Mouse (Mus musculus) kidney, postnatal 14 days (tissue): ENCODE data around the gene Det1.

Experiments
- DNase-seq: peaks from one replicate; pipeline ENCODE4 v3.0.0; 2022; ENCODE audit warnings: mixed read lengths

Gene Det1

DNA sequence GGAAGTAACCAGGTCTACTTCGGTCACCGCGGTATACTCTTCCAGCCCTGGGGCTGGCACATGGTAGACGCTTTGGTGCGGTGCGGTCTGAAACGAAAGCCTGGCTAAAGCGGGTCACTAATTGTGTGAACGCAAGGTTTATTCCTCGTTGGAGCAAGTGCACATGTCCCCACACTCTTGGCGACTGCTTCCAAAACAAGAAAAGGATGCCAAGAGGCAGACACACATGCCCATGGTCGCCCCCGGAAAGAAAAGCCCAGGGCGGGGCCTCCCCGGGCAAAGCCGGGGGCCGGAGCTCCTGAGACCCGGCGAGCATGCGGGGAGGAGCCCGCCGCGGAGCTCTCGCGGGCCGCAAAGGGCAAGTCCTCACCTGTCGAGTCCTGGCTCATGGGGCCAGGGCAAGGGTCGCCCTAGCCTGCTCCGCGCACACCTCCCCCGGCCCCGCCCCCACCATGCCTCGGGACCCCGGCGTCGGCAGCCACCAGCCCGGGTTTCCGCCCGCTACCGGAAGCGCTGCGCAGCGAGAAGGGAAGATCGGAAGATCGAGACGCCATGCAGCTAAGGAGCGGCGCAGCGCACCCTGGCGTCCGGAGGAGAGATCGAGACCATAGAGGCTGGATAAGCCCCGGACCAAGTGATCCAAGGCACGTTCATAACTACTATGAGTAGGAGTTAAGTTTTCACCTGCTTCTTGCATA lies at the start of gene Det1:
Gene Det1, minus strand, starts transcription at position 527 of the 698 bp plus-strand sequence.
- peak; percentile 94 for DNase-seq

DNA sequence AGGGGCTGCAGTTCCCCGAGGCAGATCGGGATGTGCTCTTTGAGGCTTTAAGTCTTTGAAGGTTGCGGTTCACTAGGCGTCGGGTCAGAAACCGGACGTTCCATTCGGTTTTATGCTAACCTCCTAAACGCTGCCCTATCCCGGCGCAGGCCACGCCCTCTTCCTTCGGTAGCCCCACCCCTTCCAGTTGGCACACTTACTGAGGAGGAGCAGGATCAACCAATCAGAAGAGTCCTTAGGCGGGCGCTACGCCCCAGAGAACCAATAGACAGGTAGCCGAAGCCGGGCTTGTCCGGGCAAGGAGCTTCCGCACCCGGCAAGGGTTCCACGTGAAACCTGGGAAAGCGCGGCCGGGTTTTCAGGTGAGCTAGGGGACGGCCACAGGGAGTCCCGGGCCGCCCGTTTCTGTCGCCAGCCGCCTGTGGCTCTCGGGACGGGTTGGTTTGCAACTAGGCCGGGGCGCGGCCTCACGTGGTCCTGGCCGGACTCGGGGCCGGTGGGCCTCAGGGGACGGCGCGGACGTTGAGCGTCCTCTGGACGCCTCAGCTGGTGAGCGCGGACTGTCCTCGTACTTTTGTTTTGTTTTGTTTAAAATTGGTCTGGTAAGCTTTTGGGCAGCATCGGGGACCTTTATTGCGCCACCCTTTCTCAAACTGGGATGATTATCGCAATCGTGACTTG lies 48.7 kb upstream of the Det1 start, which contains the start of gene Aen:
Gene Aen, plus strand, starts transcription at position 202 of the 681 bp plus-strand sequence.
- DNase-seq: peak; percentile 99

DNA sequence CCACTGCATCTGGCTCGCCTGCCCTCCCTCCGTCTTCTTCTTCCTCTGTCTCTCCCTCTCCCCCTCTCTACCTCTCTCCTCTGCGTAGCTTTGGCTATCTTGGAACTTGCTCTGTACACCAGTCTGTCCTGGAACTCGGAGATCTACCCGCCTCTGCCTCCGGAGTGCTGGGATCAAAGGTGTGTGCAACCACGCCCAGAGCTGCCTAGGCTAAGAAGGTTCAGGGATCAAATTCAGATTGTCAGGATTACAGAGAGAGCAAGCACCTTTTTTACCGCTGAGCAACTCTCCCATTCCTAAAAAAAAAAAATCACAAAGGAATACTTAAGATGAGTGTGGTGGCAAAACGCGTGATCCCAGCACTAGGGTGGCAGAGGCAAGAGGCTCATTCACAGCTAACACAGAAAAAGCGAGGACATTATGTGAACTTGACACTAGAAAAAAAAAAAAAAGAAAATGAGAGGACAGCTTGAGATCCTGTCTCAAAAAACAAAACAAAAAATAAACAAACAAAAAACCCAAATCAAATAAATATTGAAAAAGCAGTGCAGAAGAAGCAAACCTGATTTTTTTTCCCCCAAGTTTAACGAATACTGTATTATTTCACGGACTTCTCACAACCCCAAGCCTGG lies 48.1 kb upstream of the Det1 start:
- DNase-seq: no peak

DNA sequence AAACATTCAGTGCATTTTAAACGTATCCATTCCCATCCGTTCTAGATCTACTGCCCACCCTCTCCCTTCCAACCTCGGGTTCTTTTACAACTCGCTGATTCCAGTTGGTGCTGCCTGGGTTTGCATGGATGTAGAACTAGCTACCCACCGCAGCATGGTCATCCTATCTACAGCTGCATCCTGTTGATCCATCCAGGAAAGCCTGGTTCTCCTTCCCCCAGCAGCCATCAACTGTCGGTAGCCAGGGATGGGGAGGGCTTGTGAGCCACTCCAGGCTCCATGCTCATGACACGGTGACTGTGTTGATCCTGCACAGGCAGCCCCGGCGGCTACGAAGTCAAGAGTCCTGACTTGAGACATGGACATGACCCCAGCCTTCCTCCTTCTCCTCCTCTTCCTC lies 46.9 kb upstream of the Det1 start:
- DNase-seq: no peak

DNA sequence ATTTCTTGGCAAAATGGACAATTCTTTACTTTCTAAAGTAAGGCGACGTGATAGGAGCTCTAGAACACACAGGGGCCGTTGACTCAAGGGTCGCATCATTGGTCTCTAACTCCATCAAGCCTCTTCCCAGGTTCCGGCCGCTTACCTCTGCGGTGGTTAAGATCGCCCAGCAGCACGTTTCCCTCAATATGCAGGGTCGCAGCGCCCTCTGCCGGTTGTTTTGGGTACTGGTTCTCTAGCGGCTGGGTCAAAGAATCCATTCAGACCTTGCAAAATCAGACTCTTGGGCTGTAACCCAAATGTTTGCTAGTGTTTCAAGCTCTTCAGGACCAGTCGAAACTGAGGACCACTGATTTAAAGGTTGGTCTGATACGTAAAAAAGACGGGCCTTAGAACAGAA lies 43.6 kb upstream of the Det1 start:
- peak; percentile 85 for DNase-seq

DNA sequence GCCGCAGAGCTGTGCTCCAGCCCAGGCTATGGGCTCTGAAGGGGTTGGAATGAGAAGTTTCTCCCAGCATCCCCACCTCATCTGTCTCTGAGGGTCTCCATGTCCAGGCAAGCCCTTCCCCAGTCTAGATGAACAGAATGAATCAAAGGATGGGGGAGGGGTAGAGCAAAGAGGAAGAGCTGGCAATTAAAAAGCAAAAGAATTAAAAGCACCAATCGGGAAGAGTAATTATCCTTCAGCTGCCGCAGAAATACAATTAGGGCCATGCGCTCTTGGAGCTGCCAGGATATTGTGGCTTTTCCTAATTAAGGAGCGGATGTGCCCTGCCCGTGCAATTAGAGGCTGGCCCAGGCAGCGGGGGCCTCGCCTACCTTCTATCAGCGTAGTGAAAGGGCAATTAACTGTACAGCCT lies 40.4 kb upstream of the Det1 start:
- DNase-seq: no peak

DNA sequence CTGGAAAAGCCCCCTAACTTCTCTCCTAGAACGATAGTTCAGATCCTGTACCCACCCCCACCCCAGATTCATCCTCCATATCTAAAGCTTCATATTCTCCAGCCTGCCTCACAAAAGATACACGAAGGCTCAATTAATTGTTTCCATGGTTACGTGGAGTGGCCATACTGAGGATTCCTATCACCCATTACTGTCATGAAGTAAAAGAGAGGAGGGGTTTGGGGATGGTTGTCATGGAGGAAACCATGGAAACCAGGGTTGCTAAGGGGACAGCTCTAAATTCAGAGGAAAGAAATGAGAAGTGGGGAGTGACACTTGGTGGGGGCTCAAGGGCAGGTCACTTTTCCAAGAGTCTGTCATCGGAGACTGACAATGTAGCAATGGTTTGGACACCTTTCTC lies 39.4 kb upstream of the Det1 start:
- DNase-seq: no peak

DNA sequence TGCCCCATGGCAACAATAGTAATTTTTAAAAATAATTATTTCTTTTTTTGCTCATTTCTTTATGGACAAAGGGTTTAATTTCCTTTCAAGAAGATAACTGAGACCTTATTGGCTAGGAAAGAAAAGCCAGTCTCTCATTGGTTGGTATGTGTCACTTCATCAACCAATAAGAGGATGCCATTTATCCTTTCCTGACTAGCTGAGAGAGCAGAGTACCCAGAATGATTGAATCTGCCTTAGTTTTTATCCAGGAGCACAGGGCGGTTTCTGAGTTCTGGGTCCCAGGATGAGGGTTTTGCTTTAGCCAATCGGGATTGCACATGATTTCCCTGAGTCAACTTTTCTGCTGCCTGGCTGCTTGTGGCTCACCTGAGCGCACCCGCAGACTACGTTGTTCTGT lies 38.3 kb upstream of the Det1 start:
- no peak for DNase-seq

DNA sequence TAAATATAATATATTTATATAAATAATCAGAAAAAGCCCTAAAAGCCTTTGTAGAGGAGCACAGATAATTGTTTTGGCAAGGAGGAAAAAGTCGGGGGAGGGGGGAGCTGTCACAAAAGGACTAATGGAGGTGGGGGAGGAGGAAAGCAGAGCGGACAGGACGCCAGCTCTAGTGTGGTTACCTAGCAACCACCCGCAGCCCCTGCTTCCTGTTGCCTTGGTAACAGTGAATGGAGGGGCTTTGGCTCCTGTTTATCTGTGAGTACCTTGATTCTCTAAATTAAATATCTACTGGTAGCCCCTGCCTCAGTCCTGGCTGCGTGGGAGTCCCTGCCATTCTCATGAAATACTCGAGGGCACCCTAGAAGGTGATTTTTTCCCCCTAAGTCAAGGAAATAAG lies 37.1 kb upstream of the Det1 start:
- DNase-seq: no peak

DNA sequence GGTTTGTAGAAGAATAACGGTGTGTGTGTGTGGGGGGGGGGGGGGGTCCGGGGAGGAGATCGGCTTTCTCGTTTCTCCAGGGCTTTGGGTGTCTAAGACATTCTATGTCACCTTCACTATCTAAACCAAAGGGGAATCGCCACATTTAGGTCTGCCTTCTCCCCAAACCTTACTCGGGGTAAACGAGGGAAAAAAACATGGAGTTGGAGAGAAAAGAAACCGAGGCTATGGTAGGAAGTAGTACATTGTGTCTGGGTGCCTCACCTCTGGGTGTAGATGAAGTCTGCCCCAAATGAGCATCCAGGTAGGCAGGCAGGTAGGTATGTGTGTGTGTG lies 36.6 kb upstream of the Det1 start:
- DNase-seq: no peak

DNA sequence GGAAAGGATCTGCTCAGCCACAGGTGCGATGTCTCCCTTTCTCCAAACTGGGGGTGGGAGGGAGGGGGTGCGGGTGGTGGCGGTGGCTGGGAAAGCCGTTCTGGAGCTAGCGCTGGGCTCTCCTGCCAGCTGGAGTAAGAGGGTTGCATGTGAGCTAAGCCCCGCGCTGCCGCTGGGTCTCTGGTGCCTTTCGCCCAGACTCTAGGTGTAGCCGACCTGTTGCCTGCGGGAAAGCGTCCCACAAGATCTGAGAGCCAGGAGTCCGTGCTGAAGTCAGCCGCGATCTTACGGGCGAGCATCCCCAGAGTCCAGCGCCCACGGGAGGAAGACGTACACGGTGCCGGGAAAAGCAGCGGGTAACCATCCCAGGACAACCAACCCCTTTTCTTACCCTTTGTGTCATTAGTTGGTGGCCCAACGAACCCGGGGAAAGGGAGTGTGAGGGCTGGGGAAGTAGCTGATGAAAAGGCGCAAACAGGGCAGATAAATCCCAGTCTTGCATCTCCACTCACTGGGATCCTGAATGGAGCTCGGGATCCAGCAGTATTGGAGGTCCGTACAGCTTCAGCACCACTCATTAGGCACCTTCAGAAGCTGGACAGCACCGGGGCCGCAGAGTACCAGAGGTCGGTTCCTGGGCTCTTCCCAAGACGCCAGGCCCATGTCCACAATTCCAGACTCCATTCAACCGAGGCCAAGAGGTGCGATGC lies 36.1 kb upstream of the Det1 start:
- DNase-seq: no peak

DNA sequence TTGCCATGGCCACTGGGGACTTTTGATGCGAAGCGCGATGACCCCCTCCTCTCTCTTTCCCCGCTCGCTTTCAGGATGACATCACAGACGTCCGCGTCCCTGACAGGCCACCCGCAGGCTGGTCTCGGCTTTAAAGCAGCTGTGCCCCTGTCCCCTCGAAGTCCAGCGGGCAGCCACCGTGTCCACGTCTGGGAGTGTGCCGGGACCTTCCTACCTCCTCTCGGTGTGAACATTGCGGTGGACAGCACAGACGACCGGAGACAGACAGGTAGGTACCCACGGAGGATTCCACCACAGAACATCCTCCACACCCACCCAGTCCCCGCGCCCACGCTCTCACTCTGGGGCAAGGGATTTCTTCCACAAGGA lies 35.4 kb upstream of the Det1 start:
- DNase-seq: no peak

DNA sequence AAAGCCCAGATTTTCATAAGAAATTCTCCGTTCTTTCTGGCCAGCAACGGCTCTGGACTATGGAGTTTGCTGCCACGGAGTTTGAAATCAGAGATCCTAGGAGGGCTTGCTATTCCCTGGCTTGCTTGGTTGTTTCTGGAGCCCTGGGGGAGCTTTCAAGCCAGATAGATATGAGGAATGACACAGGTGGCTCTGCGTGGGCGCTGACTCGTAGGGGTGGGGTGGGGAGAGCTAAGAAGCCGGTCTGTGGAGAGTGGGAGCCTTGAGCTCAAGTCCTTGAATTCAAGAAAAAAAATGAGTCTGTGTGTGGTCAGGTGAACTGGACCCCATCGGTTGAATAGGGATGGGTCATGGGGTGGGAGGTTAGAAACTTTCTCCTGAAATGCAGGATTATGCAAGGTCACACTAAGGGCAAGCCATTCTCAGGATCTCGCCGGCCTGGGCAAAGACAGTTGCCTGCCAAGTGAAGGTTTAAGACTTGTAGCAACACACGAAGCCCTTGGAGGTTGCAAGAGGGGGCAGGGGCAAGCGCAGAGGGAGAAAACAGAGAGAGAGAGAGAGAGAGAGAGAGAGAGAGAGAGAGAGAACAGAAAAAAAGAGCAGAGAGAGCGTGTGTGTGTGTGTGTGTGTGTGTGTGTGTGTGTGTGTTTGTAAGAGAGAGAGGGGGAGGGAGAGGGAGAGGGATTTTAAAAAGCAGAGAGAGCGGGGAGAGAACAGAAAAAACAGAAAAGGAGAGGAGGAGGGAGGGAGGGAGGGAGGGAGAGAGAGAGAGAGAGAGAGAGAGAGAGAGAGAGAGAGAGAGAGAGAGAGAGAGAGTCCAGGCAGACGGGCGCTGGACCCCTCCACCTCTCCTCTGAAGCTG lies 34.8 kb upstream of the Det1 start:
- no peak for DNase-seq

DNA sequence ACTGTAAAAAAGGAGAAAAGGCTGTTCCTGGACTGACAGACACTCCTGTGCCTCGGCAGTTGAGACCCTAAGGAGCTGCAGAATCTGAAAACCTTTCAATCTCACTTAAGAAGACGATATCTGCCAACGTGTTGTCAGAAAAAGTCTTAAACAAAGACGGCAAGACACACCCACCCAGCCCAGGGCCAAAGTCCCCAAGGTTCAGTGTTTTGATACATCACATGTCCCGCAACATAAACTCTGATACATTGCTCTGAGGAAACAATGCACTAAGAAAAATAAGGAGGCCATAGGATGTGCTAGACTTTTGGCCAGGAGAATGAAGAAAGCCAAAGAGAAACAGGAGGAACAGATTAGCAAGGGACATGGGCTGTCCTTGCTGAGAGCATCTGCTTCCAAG lies 25.8 kb upstream of the Det1 start:
- no peak for DNase-seq

DNA sequence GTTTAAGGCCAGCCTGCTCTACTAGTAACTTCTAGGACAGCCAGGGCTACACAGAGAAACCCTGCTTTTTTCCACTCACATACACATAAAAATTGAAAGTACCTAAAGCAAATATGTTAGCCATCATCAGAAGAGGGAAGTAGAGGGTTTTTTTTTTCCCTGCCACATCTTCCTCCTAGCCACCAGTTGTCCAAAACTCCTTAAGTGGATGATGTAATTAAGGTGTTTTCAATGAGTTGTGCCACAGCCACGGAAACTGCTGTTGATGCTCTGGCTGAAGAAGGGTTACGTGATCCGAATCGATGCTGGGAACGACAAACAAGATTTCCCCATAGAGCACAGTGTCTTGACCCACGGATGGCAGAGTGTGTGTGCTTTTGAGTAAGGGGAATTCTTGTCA lies 25.3 kb upstream of the Det1 start:
- no peak for DNase-seq

DNA sequence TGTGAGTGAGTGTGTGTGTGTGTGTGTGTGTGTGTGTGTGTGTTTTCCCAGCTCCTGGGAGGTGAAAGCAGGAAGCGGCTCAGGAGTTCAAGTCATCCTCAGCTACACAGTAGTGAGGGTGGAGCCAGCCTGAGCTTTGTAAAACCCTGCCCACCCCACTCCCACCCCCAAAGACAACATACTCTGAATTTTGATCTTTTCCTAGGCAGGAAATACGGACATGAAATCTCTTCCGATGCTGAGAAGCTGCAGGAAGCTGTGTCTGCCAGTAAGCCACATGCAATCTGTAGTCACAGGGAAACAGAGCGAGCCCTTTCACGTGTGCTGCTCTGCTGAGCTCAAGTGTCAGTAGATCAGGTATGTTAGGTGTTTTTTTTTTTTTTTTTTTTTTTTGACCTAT lies 21.7 kb upstream of the Det1 start:
- no peak for DNase-seq

DNA sequence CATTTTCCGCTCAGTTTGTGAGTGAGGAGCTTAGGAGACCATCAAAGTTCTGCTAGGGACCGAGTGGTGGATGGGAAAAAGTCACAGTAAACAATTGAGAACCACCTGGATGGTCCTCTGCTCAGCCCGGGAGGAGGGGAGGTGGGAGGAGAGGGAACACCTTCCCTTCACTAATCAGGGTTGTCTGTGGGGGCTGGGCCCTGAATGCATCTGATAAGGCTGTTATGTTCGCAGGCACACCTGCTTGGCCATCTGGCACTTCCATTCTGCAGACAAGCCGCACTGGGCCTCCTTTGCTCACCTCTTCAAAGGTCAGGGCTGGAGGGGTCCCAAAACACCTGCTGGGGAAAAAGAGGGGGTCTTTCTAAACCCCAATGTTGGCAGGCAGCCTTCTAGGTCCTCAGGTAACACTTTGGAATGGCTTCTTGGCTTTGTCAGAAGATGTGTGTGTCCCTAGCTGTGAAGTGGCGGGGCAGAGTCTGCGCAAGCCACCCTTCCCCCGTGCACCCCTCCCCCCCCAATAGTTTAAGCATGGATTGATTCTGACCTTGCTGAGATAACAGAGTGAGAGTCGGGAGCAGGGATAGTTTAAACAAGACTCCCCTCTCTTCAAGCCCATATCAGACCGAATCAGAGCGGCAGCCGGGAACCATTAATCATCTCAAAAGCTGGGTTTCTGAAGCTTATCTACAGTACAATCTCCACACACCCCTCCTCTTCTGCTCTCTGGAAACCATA lies 18.3 kb upstream of the Det1 start:
- DNase-seq: no peak

DNA sequence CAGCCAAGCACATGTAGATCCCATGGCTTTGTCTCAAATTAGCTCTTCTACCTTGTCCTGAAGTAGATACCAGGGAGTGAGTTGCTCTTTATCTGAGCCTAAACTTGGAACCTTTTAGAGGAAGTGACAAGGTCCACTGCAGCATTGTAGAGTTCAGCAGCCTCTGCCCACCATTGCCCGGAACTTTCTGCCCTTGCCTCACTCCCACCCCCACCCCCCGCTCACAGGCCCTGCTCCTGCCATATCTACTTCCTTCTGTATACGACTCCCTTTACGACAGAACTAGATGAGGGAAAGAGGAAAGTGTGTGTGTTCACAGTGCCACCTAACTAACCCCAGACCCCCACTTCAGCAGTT lies 17.4 kb upstream of the Det1 start:
- DNase-seq: no peak

DNA sequence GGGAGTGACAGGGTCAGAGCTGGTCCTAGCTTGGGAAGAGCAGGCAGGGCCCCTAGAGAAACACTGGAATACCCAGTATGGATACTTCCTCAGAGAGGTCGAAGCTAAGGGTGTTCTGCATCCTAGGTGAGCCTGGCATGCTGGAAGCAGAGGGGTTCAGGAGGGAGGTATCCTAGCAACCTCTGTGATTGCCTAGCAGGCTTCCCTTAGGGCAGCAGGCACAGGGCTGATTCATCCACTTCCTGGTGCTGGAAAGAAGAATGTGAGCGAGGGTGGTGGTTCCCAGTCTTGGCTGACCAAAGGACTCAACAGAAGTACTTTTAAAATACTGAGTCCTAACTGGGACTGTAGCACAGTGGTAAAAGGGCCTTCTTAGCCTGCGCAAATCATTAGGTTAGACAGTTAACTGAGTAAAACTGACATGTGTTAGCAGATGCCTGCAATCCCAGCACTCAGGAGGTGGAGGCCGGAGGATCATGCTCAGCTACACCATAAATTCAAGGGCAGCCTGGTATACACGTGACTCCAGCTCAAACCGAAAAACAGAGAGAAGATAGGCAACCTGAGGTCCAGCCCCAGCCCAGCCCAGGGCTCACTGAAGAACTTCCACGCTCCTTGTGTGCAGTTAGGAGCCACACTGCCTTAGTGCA lies 16.9 kb upstream of the Det1 start:
- no peak for DNase-seq

DNA sequence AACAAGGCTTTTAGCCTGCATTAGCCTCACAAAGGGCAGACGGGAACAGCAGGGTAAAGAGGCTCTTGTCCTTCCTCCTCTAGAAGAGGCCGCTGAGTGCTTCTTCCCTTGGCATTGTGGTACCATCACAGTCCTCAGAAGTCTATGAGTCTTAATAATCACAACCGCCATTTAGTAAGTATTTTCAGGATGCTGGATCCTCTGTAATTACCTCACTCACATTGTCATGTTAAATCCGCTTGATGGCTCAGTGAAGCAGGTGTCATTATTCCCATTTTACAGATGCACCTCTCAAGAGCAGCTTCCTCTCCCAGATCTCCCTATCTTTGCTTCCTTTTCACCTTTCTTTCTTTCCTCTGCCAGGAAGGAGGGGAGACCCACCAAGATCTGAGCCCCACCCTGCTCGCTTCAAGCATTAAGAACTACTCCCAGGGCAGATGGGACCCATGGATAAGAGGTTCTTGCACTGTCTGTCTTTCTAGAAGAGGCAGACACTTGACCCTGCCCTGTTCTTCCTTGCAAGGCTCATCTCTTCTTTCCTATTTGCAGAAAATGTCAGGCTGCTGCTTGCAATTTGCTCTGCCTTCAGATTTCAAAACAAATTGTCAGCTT lies 8.1 kb upstream of the Det1 start:
- no peak for DNase-seq

DNA sequence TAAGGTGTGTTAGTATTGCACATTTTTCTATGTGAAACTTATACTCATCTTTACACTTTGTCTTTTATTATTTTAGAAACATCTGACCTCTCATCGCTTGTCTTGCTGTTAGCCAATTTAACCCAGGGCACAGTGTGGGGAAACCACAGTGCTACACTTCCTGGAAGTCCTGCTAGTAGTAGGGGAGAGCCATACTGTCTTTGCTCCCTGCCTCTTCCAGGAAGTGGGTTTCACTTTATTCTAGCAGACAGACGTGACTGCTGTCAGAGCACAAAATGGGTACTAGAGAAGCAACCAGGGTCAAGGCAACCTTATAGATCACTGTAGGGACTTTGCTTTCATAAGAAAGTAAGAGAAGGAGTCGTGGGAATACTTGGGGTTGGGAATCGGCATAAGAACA lies 7.0 kb upstream of the Det1 start:
- no peak for DNase-seq
